Mouse (Mus musculus) brain, embryonic 18.5 days (tissue): ENCODE results near the gene Kcnh6.
"Not testable (repeated sequence)": the region's sequence is repeated elsewhere in the genome, so short reads cannot be mapped to it uniquely, and the experiment has no call there.

Source experiments
- DNase-seq: peaks from one replicate; pipeline ENCODE4 v3.0.0-alpha.2; 2012; ENCODE audit warnings: low read depth, low spot score

The Kcnh6 gene

DNA sequence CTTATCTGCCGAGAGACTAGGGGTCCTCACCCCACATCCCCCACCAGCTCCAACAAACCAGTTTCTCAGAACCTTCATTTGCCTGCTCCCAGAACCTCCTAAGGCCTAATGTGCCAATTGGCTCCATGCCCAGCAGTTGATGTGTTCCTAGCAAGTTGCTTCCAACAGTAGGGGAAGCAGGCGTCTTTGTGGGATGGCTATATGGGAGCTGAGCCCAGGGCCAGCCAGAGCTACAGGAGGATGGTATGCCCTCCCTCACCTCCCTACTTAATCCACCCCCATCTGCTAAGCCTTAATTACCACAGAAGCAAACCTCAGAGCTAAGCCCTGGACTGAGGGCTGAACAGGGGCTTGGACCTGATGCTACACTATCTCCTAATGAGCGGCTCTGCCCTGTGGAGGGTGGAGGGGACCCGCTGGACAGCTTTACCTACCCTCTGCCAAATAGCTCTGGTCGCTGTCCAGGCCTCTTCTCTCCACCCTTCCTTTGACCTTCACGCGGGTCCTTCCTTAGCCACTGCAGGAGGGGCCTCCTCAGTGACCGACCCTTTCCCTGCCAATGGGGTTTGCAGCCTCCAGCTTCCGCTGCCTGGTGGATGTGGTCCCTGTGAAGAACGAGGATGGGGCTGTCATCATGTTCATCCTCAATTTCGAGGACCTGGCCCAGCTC, 5.8 kb downstream of the Kcnh6 start:
- no peak for DNase-seq

GRCm38 (mm10) chr11:106016440-106016839, 8.5 kb downstream of the Kcnh6 start:
- no peak for DNase-seq

DNA sequence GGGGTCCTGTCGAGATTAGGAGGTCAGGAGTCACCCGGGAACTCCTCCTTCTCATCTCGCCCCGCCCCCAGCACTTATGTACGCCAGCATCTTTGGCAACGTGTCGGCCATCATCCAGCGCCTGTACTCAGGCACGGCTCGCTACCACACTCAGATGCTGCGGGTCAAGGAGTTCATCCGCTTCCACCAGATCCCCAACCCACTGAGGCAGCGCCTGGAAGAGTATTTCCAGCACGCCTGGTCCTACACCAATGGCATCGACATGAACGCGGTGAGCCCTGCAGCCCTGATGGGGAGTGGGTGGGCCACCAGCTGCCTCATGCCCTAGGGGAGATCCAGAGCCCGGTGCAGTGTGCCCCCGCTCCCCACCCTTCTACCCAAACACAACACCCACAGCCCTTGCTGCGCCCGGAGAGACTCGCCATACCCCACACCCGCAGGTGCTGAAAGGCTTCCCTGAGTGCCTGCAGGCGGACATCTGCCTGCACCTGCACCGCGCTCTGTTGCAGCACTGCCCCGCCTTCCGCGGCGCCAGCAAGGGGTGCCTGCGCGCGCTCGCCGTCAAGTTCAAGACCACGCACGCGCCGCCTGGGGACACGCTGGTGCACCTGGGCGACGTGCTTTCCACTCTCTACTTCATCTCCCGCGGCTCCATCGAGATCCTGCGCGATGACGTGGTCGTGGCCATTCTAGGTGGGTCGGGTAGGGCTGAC, 12.3 kb downstream of the Kcnh6 start:
- DNase-seq, result no peak

DNA sequence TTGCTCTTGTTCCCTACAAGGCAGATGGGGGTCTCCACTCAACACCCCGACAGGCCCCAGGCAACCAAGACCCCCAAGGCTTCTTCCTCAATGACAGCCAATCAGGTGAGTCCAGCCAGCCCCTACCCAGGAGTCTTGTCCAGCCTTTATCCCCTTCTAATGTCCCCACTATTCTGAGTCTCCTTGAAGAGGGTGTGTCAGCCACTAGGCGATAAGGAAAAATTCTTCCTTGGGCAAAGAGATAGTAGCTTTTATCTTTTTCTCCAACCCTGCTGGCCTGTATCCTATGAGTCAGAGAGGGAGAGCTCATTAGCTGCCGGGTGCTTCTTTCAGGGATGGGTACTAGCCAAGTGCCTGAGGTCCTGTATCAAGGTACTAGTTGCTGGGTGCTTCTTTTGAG, 17.9 kb downstream of the Kcnh6 start:
- no peak for DNase-seq

GRCm38 (mm10) chr11:106026465-106027151, 18.7 kb downstream of the Kcnh6 start:
- DNase-seq, result no peak

DNA sequence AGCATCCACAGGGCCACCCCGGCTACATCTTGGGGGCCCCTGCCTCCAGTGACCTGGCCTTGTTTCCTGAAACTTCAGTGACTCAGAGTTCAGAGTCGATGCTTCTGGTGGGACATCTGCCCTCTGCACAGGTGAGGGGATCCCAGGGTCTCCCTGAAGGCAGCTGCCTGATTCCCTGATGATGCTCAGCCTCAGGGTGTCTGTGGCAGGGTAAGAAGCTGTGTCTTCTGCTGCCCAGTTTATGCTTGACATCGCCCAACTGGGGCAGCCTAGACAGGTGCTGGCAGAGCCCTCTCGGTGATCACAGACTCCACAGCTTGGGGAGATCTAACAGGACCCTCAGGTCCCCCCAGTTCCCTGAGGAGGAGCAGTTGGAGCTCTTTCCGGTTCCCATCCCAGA, 19.7 kb downstream of the Kcnh6 start:
- DNase-seq, result no peak

DNA sequence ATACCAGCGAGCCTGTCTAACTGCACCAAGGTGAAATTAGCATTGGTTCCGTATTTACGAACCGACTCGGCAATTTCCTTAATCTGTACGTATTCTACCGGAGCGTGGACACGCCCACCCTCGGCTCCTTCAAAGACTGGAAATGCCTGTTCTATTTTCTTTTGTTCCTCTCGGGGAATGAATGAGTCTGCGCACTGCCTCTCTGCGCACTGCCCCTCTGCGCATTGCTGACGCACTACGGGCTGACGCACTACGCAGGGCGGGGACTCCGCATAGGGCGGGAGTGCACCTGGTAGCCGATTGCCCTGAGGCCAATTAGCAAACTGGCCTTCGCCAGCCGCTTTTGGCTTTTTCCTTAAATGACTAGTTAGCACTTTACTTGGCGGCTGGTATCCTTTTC, 24.1 kb downstream of the Kcnh6 start:
- not testable (repeated sequence) for DNase-seq

GRCm38 (mm10) chr11:106033491-106033919, 25.6 kb downstream of the Kcnh6 start:
- no peak for DNase-seq

DNA sequence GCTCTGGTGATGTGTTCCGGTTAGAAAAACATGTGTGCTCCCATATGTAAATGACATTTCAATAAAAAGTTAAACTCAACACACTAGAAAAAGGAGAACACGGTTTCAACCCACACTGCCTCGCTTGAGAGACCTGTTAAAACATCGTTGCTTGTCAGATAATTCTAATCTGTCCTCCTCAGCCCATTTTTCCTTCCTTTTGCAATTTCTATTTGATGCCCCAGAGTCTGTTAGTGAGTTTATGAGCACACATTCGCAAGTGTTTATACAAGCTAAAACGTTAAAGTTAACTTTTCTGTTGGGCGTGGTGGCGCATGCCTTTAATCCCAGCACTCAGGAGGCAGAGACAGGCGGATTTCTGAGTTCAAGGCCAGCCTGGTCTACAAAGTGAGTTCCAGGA, 27.1 kb downstream of the Kcnh6 start:
- no peak for DNase-seq

GRCm38 (mm10) chr11:106036548-106037417, 28.9 kb downstream of the Kcnh6 start, which contains the start of gene Dcaf7:
Dcaf7 (plus strand) TSS chr11:106036872.
- DNase-seq, result peak; percentile 96

DNA sequence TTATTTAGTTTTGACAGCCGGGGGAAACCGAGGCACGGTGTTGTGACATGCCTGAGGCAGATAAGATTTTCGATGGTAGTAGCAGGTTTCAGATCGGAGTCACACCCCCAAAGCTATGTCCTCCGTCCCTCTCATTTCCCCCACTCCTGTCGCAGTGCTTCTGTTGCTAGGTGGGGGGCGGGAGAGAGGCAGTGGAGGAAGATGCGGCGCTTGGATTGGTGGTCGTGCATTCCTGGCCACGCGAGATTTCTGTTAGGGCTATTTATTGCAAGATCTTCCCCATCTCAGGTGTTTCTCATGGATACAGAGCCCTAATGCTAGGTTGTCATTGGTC, 29.5 kb downstream of the Kcnh6 start:
- peak; percentile 69 for DNase-seq

GRCm38 (mm10) chr11:106044349-106044748, 36.4 kb downstream of the Kcnh6 start:
- no peak for DNase-seq

GRCm38 (mm10) chr11:106045256-106045655, 37.3 kb downstream of the Kcnh6 start:
- no peak for DNase-seq

DNA sequence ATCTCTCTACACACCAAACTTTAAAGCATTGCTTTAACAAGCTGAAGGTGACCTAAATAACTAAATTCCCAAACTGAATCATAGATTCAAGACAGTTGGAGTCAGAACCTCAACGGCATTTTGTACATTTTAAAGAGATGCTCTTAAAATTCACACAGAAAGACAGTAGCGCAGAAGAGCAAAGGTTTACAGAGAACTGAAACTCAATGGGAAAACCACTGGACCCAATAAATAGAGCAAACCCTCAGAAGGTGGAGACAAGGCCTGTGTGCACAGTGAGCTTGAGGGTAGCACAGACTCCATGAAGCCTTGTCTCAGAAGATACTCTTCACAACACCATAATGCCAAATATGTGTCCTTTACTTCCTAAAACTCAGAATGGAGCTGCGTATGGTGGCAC, 37.9 kb downstream of the Kcnh6 start:
- no peak for DNase-seq

DNA sequence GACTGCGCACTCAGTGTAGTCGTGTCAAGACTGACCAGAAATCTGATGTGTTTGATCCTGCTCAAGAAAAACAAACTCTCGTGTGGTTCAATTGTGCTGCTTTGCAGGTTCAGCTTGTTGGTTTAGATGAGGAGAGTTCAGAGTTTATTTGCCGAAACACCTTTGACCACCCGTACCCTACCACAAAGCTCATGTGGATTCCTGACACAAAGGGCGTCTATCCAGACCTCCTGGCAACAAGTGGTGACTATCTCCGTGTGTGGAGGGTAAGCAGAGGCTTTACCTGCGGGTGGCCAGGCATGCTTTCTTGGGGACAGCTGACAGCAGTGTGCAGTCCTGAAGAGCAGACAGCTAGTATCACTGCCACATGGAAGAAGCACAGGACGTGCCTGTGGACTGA, 38.7 kb downstream of the Kcnh6 start:
- no peak for DNase-seq

DNA sequence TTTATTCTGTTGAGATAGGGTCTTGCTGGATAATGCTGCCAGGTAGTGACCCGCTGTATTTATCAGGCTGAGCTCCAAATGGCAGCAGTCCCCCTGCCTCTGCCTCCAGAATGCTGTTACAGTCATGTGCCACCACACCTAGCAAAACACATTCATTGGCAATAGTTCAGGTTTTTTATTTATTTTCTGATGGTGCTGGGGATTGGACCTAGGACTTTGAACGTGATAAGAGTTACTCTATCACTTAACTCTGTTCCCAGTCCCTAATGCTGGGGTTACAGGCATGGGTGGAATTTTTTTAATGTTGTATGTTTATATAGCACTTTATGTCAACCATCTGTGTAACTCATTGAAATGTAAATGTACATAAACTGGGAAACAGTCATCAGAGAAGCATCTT, 46.0 kb downstream of the Kcnh6 start:
- no peak for DNase-seq

GRCm38 (mm10) chr11:106054600-106054999, 46.7 kb downstream of the Kcnh6 start:
- DNase-seq, result no peak

- DNase-seq, result no peak
Observed at GRCm38 (mm10) chr11:106055341-106055740, 47.4 kb downstream of the Kcnh6 start.

DNA sequence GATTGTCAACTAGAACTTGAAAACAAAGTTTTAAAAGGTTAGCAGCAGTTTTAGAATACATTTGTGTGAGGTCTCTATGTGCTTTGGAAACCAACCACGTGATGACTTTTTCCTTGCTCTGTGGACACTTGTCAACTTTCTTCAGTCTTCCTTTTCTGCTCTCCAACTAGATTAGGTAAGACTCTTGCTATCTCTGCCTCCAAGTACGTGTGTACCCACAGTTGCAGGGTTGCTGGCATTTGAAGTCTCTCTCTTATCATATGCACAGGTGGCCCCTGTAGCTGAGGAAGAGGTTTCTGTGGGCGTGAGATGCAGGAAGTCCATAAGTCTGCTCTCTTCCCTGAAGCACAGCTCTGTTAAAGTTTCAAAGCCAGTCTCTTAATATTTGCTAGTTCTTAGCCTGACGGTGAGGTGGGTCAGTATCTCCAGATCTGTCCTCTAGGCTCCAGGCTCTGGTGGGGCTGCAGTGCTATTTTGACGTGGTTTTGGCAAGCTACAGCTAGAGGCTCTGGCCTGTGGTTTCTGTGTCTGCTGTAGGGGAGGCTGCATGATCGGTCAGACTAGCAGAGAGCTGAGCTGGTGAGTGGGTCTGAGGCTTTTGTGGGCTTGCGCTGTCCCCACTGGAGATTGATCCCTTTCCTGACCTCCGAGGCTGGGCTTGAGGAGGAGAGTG, 49.0 kb downstream of the Kcnh6 start:
- no peak for DNase-seq

GRCm38 (mm10) chr11:106058020-106058419, 50.1 kb downstream of the Kcnh6 start:
- no peak for DNase-seq

- DNase-seq, result no peak
Observed at GRCm38 (mm10) chr11:106060549-106060948, 52.6 kb downstream of the Kcnh6 start.
